Mouse (Mus musculus): ENCODE results near the gene Rab8a. TPM values are rescaled to one million over a fixed set of nuclear protein-coding genes. Genes with fewer than 3 reads are reported as not detected.
"Not testable (repeated sequence)": the region's sequence is repeated elsewhere in the genome, so short reads cannot be mapped to it uniquely, and the experiment has no call there.

Rab8a gene
- polyA plus RNA-seq (2015; fragmentation: Nextera tagmentation; extraction: Ambion mirVana), result 57.3 and 58.1 TPM in 2 replicates

GRCm38 (mm10) chr8:72160707-72161697 is at the start of gene Rab8a:
Gene Rab8a, plus strand, starts transcription at chr8:72161200.
- peaks cover 33% of the 10 kb centered on the region for H3K4me1 ChIP-seq (ENCODE audit: insufficient read depth)

GRCm38 (mm10) chr8:72112486-72112885 is 48.5 kb upstream of the Rab8a start:
- 60% methylated on average over 3 of the region's 3 CpGs for WGBS (ENCODE audit: insufficient replicate concordance)
- TF ChIP-seq EP300 (IDR thresholded peaks at IDR 0.05; ENCODE audit: low read depth) (no peak), CTCF (IDR thresholded peaks at IDR 0.05; ENCODE audit: low read depth) (peak; percentile 41)
- DNase-seq (no peak), ATAC-seq (no peak)
- Histone ChIP-seq H3K27ac (ENCODE audit: low read depth) (no peak overlapping the region), H3K4me1 (ENCODE audit: insufficient read depth) (no peaks in the 10 kb centered on the region), H3K4me2 (ENCODE audit: low read depth, low read length) (no peak overlapping the region), H3K9ac (replicated peaks) (no peak overlapping the region), H3K9me3 (ENCODE audit: low read length) (no peaks in the 10 kb centered on the region), H3K4me3 (ENCODE audit: low read depth, low read length) (no peak overlapping the region), H3K27me3 (ENCODE audit: insufficient read depth, low read length) (no peaks in the 10 kb centered on the region), H3K36me3 (replicated peaks; ENCODE audit: insufficient read depth, low read length) (no peaks in the 10 kb centered on the region)

More at GRCm38 (mm10) chr8:72160707-72161697, at the start of gene Rab8a:
- H3K4me3 ChIP-seq (ENCODE audit: low read depth, low read length), result peak within 1 kb of the TSS; percentile 84
- peak within 1 kb of the TSS; percentile 87 for H3K9ac ChIP-seq (replicated peaks)
- peak; percentile 96 for ATAC-seq
- DNase-seq, result peak; percentile 100
- TF ChIP-seq CTCF (IDR thresholded peaks at IDR 0.05; ENCODE audit: low read depth) (peak; percentile 16; the same call in 1 of the 2 replicates), EP300 (IDR thresholded peaks at IDR 0.05; ENCODE audit: low read depth) (peak; percentile 75; the same call in 1 of the 2 replicates)
- peaks cover 8% of the 10 kb centered on the region for H3K36me3 ChIP-seq (replicated peaks; ENCODE audit: insufficient read depth, low read length)
- under 1% methylated on average over 77 of the region's 82 CpGs for WGBS (ENCODE audit: insufficient replicate concordance)
- no peaks in the 10 kb centered on the region for H3K9me3 ChIP-seq (ENCODE audit: low read length)
- H3K4me2 ChIP-seq (ENCODE audit: low read depth, low read length), result peak within 1 kb of the TSS; percentile 85
- H3K27ac ChIP-seq (ENCODE audit: low read depth), result peak within 1 kb of the TSS; percentile 92
- no peaks in the 10 kb centered on the region for H3K27me3 ChIP-seq (ENCODE audit: insufficient read depth, low read length)

DNA sequence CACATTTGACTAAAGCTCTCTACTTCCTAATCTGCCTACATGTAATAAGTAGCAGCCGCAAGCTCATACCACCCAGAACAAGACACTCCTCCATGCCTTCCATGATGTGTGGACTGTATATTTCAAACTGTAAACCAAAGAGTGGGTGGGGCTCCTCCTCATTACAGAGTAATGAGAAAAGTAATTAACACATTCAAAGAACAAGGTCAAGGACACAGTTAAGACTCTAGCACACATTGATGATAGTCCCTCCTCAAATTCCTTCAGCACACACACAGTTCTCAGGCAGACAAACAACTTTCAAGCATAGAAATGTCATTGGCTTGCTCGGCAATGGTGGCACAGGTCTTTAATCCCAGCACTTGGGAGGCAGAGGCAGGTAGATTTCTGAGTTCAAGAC is 45.8 kb upstream of the Rab8a start:
- DNase-seq, result no peak
- no peak for TF ChIP-seq EP300 (IDR thresholded peaks at IDR 0.05; ENCODE audit: low read depth)
- no peak for TF ChIP-seq CTCF (IDR thresholded peaks at IDR 0.05; ENCODE audit: low read depth)
- Histone ChIP-seq H3K9ac (replicated peaks) (no peak overlapping the region), H3K4me2 (ENCODE audit: low read depth, low read length) (no peak overlapping the region), H3K27ac (ENCODE audit: low read depth) (no peak overlapping the region), H3K4me1 (ENCODE audit: insufficient read depth) (no peaks in the 10 kb centered on the region), H3K27me3 (ENCODE audit: insufficient read depth, low read length) (no peaks in the 10 kb centered on the region), H3K9me3 (ENCODE audit: low read length) (no peaks in the 10 kb centered on the region), H3K4me3 (ENCODE audit: low read depth, low read length) (no peak overlapping the region), H3K36me3 (replicated peaks; ENCODE audit: insufficient read depth, low read length) (no peaks in the 10 kb centered on the region)
- 78% methylated on average over 2 of the region's 2 CpGs for WGBS (ENCODE audit: insufficient replicate concordance)
- no peak for ATAC-seq

DNA sequence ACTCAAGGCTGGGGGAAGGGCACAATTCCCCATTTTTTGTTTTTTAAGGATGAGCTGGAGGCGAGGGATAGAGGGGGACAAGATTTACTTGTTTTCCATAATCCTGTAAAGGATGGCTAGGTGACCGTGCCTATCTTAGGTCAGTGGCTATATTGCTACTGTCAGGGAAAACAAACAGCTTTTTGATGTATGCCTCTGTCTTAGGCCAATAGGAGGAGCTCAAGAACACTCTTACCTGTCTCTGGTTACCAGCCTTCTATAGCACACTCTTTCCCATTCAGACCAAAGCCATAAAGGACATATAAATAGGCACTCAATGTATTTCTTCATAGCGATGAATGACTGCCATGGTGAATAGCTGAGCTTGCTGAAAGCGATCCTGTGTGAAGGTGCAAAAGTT is 42.4 kb upstream of the Rab8a start:
- Histone ChIP-seq H3K9me3 (ENCODE audit: low read length) (no peaks in the 10 kb centered on the region), H3K4me2 (ENCODE audit: low read depth, low read length) (no peak overlapping the region), H3K4me1 (ENCODE audit: insufficient read depth) (no peaks in the 10 kb centered on the region), H3K4me3 (ENCODE audit: low read depth, low read length) (no peak overlapping the region), H3K36me3 (replicated peaks; ENCODE audit: insufficient read depth, low read length) (no peaks in the 10 kb centered on the region), H3K27ac (ENCODE audit: low read depth) (no peak overlapping the region), H3K27me3 (ENCODE audit: insufficient read depth, low read length) (no peaks in the 10 kb centered on the region), H3K9ac (replicated peaks) (no peak overlapping the region)
- DNase-seq (no peak), ATAC-seq (no peak)
- peak; percentile 38 for TF ChIP-seq CTCF (IDR thresholded peaks at IDR 0.05; ENCODE audit: low read depth)
- TF ChIP-seq EP300 (IDR thresholded peaks at IDR 0.05; ENCODE audit: low read depth), result no peak
- 43% methylated on average over 4 of the region's 4 CpGs for WGBS (ENCODE audit: insufficient replicate concordance)

DNA sequence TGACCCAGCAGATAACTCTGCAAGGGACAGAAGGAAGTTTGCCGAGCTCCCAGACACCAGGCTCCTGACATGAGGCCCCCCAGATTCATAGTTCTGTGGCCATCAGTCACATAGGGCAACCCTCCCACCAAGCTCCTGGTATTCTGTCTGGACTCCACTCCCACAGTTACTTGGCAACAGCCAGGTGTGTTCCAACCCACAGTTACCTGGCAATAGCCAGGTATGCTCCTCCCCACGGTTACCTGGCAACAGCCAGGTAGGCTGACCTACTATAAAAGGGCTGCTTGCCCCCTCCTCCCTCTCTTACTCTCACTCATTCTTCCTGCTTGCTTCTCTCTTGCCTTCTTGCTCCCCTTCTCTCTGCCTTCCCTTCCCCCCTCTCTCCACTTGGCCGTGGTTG is 39.5 kb upstream of the Rab8a start:
- H3K27ac ChIP-seq (ENCODE audit: low read depth); H3K4me2 ChIP-seq (ENCODE audit: low read depth, low read length); H3K4me3 ChIP-seq (ENCODE audit: low read depth, low read length); DNase-seq; H3K27me3 ChIP-seq (ENCODE audit: insufficient read depth, low read length); H3K9me3 ChIP-seq (ENCODE audit: low read length); ATAC-seq; H3K9ac ChIP-seq (replicated peaks); H3K36me3 ChIP-seq (replicated peaks; ENCODE audit: insufficient read depth, low read length); H3K4me1 ChIP-seq (ENCODE audit: insufficient read depth): not testable (repeated sequence)
- 53% methylated on average over 3 of the region's 3 CpGs for WGBS (ENCODE audit: insufficient replicate concordance)

DNA sequence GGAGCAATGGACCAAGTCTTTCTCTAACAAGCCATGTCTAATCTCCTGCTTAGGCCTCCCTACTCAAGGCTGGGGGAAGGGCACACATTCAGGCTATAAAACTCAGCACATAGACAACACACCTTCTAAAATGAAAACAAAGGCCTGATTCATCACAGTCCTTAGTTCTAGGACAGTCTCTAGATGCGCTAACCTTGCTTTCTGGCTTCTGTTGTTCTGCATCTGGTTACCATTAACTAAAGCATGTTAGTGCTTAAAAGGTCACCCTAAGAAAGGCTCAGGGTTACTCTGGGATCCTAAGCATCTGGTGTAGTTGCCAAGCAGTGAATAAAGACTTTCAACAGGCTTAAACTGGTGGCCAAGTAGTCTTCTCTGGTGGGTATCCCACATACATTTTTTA is 39.0 kb upstream of the Rab8a start:
- TF ChIP-seq CTCF (IDR thresholded peaks at IDR 0.05; ENCODE audit: low read depth) (no peak), EP300 (IDR thresholded peaks at IDR 0.05; ENCODE audit: low read depth) (no peak)
- Histone ChIP-seq H3K27me3 (ENCODE audit: insufficient read depth, low read length) (no peaks in the 10 kb centered on the region), H3K27ac (ENCODE audit: low read depth) (no peak overlapping the region), H3K36me3 (replicated peaks; ENCODE audit: insufficient read depth, low read length) (no peaks in the 10 kb centered on the region), H3K4me1 (ENCODE audit: insufficient read depth) (no peaks in the 10 kb centered on the region), H3K9me3 (ENCODE audit: low read length) (no peaks in the 10 kb centered on the region), H3K4me3 (ENCODE audit: low read depth, low read length) (no peak overlapping the region), H3K4me2 (ENCODE audit: low read depth, low read length) (no peak overlapping the region), H3K9ac (replicated peaks) (no peak overlapping the region)
- DNase-seq (no peak), ATAC-seq (no peak)
- 86% methylated on average over 1 of the region's 1 CpGs for WGBS (ENCODE audit: insufficient replicate concordance)

All from liver, postnatal 0 days (tissue).